Mouse (Mus musculus): ENCODE measurements around the gene Clta.

Gene Clta

DNA sequence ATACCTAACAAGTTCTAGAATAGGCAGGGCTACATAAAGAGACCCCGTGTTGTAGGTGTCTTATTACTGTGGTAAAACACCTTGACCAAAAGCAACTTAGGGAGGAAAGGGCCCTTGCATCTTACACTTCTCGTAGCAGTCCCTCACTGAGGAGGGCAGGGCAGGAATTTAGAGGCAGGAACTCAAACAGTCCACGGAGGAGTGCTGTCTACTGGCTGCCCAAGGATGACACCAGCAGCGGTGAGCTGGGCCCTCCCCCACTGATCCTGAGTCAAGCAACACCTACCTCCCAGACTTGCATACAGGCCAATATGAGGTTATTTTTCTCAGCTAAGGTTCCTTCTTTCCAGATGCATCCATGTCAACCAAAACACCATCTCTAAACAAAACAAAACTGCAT lies 24.0 kb upstream of the Clta start:
- ATAC-seq (ENCODE audit: low TSS enrichment), result no peak

DNA sequence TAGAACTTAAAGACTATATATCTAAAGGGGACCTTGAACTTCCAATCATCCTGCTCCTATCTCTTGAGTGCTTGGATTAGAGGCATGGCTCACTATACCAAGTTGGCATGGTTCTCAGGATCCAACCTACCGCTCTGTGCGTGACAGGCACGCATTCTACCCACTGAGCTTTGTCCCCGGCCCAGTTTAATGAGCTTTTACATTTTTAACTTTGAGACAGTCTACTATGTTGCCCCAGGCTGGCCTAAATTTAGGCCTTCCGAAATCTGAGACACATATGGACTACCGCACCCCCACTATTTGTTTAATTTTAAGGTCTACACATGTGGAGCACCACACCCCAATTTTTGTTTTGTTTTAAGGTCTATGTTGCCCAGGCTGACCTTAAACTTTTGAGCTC lies 23.4 kb upstream of the Clta start:
- no peak for ATAC-seq (ENCODE audit: low TSS enrichment)

- ATAC-seq (ENCODE audit: low TSS enrichment), result no peak
Measured at GRCm38 (mm10) chr4:43981251-43981650, 23.0 kb upstream of the Clta start.

DNA sequence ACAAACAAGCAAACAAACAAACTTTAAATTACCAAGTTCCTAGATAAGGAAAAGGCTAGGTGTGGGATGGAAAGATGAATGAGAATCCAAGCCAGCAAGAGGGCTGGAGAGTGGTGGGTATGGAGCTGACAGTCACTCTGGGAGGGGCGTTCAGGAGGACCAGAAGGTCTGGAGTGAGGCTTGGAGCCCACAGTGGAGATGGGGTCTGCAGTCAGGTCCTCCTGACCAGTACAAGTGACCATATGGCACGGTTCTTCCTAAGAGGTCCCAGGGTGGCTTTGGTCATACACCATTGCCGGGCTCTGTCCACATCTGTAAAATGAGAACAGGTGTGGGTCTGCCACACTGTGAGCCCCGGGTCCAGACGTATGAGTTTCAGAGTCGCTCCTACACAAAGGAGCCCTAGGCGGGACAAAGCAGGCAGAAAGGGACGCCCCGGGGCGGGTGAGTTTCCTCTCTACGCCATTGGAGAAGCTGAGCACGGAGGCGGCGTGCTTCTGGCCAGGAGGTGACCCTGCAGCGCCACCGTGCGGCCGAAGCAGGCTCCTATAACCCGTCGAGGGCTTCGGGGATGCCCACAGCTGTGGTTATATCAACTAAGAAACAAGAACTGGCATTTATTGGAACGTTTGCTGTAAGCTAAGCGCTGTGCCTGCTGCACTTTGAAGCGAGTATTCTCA lies 22.1 kb upstream of the Clta start:
- ATAC-seq (ENCODE audit: low TSS enrichment), result peak; percentile 86

GRCm38 (mm10) chr4:43983181-43983580 lies 21.1 kb upstream of the Clta start, which contains the start of gene Ccin:
Ccin (plus strand) TSS chr4:43983483.
- no peak for ATAC-seq (ENCODE audit: low TSS enrichment)

GRCm38 (mm10) chr4:43983756-43984155 lies 20.5 kb upstream of the Clta start:
- no peak for ATAC-seq (ENCODE audit: low TSS enrichment)

- ATAC-seq (ENCODE audit: low TSS enrichment), result no peak
Measured at GRCm38 (mm10) chr4:43984326-43984725, 19.9 kb upstream of the Clta start.

DNA sequence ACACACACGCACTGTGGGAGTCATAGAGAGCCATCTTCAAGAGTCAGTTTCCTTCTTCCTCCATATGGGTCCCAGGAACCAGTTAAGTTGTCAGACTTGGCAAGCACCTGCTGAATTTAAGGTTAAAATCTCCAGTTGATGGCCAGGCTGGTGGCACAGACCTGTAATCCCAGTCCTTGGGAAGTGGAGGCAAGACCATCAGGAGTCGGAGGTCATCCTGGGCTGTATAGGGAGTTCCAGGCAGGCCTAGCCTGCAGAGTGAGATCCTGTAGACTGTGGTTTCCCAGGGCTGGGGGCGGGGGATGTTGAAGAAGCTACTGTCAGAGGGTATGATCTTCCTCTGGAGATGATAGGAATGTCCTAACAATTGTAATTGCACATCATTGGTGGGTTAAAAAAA lies 15.3 kb upstream of the Clta start:
- no peak for ATAC-seq (ENCODE audit: low TSS enrichment)

DNA sequence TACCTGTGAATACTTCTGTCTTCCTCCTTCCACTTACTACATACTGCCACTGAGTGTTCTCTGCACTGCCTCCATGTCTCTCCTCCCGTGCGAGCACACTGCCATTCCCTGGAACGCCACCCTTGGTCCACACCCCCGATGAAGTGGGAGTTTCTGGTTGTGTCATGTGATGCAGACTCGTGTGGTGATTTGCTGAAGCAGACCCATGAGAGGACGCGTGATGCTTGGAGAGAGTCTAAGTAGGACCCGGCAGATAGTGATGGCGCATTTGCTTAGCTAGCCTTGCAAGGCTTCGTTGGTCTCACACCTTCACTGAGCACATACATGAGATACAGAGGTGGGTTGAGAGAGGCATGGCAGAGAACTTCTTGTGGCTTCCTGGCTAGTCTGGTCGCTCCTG lies 11.2 kb upstream of the Clta start:
- ATAC-seq (ENCODE audit: low TSS enrichment), result no peak

GRCm38 (mm10) chr4:43994342-43994741 lies 9.9 kb upstream of the Clta start:
- ATAC-seq (ENCODE audit: low TSS enrichment), result no peak

GRCm38 (mm10) chr4:44003622-44004021 lies 630 bp upstream of the Clta start:
- ATAC-seq (ENCODE audit: low TSS enrichment), result no peak

DNA sequence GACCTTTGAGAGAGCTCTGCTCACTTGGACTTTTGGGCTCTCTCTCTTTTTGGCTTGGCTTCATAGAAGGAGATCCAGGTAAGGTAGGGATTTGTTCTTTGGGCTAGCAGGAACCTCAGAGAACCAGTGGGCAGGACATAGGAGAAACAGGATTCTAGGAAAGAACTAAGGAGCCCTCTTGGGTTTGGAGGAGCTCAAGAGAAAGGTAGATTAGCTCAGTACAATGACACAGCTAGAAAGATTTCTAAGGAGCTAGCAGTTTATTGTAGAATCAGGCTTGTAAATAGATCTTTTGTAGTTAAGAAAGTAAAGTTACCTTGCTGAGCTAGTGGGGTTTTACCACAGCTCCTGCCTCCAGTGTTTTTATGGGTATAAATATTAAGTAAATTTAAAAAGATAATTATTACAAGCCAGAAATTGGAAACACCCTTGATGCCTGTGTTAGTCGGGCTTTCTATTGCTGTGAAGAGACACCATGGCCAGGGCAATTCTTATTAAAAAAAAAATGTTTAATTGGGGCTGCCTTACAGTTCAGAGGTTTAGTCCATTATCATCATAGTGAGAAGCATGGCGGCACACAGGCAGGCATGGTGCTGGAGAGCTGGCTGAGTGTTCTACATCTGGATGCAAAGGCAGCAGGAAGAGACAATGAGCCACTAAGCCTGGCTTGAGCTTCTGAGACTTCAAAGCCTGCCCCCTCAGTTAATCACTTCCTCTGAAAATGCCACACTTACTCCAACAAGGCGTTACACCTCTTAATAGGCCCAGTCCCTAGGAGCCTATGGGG lies 564 bp downstream of the Clta start:
- no peak for ATAC-seq (ENCODE audit: low TSS enrichment)

GRCm38 (mm10) chr4:44010176-44010575 lies 5.9 kb downstream of the Clta start:
- no peak for ATAC-seq (ENCODE audit: low TSS enrichment)

GRCm38 (mm10) chr4:44010893-44011292 lies 6.6 kb downstream of the Clta start:
- no peak for ATAC-seq (ENCODE audit: low TSS enrichment)

- no peak for ATAC-seq (ENCODE audit: low TSS enrichment)
Measured at GRCm38 (mm10) chr4:44011799-44012198, 7.5 kb downstream of the Clta start.

DNA sequence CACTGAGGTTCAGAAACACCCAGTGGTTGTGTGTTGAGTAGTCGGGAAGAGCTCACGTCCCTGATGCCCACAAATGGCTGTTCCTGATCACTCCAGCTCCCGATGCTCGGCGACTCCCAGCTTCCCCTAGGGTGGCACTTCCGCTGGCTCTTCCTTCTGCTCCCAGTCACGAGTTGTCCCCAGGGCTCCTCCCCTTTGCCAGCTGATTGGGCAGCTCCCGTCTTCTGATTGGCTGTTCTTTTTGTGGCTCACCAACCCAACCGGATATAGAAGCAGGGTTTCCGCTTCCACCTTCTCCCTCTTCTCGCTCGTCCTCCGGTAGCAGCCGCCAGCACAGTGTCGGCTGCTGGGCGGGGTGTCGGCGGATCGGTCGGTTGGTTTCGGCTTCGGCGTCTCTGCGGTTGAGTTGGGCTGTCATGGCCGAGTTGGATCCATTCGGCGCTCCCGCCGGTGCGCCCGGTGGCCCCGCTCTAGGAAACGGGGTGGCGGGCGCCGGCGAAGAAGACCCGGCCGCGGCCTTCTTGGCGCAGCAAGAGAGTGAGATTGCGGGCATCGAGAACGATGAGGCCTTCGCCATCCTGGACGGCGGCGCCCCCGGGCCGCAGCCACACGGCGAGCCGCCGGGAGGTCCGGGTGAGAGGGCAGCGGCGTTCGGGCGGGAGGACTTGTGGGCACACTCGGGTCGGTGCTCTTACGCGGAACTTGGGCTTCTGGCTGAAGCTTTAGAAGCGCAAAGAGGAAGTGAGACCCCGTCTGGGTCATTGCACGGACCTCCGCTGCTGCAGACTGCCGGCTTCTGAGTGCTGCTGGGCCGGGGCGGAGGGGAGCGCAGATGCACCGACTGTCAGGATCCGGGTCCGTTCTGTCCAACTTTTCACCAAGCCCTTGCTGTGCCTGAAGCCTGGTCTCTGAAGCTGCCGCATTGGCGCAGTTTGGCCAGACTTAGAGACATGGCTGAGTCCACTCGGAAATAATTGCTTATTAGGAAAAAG lies 8.4 kb downstream of the Clta start:
- peak; percentile 100 for ATAC-seq (ENCODE audit: low TSS enrichment)

DNA sequence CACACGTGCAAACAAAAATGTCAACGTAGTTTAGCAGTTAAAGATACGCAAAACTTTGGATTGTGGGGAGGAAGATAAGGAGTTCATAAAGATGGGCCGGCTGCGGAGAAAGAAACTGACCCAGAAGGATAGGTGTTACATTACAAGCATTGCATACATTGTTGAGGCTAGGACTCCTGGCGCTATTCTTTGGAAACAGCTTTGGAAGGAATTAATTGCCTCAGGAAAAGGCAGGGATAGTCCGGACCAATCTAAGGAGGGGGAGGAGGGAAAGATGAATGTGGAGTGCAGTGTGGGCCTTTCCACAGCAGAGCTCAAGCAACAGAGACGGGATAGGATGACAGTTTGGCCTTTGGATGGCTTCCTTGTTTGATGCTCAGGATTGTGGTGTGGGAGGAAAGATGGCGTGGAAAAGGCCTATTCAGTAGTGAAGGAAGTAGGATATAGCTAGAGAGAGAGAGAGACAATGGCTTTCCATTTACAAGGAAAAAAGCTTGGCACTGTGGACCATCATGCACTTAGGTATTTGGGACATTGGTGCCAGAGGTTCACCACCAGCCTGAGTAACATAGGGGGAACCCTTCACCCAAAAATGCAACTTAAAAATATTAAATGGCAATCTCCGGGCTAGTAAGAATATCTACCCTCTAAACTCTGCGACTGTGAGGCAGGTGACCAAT lies 9.3 kb downstream of the Clta start:
- ATAC-seq (ENCODE audit: low TSS enrichment), result no peak

GRCm38 (mm10) chr4:44016071-44016470 lies 11.8 kb downstream of the Clta start:
- ATAC-seq (ENCODE audit: low TSS enrichment), result no peak

- no peak for ATAC-seq (ENCODE audit: low TSS enrichment)
Measured at GRCm38 (mm10) chr4:44016791-44017190, 12.5 kb downstream of the Clta start.

DNA sequence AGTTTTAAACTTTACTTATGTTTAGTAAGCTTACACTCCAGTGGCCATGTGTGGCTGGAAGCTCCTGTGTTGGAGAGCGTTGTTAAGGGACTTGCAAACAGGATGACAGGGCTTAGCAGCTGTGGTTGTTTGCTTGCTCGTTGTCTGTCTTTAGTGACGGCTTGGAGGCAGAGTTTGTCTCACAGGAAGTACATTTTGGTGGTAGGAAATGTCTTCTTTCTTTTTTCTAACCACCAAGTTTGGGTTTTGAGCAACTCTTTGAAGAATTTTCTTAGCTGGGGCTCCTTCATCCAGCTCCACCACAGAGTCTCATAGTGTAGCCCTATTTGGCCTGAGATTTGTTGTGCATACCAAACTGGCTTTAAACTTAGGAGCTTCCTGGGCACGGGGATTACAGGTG lies 18.1 kb downstream of the Clta start:
- no peak for ATAC-seq (ENCODE audit: low TSS enrichment)

DNA sequence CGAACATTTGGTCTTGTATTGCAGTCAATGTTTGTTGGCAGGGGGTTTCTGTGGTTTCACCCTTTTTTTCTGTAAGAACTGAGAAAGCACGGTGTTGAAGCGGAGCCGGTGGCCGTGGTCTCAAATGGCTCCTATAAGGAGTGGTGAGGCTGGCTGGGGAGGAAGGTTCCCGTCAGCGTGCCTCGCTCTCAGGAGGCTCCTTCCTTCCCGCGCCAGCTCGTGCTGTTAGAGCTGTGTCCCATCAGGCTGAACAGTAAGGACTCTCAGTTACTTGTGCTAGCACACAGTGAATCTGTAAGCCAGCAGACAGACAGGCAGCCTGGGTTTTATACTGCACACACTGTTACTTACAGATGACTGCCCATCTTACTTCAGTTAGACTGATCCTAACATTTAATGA lies 18.5 kb downstream of the Clta start:
- no peak for ATAC-seq (ENCODE audit: low TSS enrichment)

DNA sequence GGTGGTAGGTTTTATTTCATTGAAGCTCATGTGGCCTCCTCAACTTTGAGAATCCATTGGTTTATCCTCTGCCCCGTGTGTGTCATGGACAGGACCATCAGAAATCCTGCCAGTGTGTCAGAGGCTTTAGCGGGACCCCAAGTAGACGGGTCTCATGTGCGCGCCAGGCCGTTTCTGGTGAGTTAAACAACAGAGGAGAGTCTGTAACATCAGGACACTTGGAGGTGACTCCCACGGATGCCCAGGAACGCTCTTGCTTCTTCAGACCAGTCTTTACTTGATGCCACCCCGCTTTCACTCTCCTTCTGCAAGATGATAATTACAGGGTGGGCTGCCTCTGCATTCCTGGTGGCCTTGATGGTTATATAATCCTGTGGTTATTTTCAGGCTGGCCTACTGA lies 19.4 kb downstream of the Clta start:
- no peak for ATAC-seq (ENCODE audit: low TSS enrichment)
